Mouse (Mus musculus) left cerebral cortex, adult 2 months (tissue): ENCODE measurements around the gene Wasf2. TPM values are rescaled to one million over a fixed set of nuclear protein-coding genes. Genes with fewer than 3 reads are reported as not detected.

ENCODE experiments used
- DNase-seq, 2 experiments: peaks; one replicate each; pipeline ENCODE4 v3.0.0; 2021 to 2022; ENCODE audit warnings: low spot score in 2 of 2, mixed read lengths in 1 of 2; ENCODE audit errors: extremely low spot score in 1 of 2
- H3K27ac ChIP-seq: fragments of 200-600 bp; 2 replicates; pipeline ENCODE4 v1.8.1; 2022
- H3K4me3 ChIP-seq: fragments of 200-600 bp; 2 replicates; pipeline ENCODE4 v1.8.1; 2022
- CTCF ChIP-seq: fragments of 200-600 bp; IDR thresholded peaks from 2 replicates; pipeline ENCODE4 v1.8.1; 2022; ENCODE audit warnings: antibody characterized with exemption, mild to moderate bottlenecking, moderate library complexity
- intact Hi-C: fragments of 180-260 bp; cut with DNase I; formaldehyde crosslinking; loops from one replicate; pipeline ENCODE4 v1.15.1; 2025
- total RNA-seq, 2 experiments: library from RNA; stranded (reverse); gene quantifications; 2 replicates each; pipeline ENCODE4 v1.2.3; 2021

Wasf2 gene
- total RNA-seq, 2 experiments from 2014 or later = 25.7 to 34.3 TPM

DNA sequence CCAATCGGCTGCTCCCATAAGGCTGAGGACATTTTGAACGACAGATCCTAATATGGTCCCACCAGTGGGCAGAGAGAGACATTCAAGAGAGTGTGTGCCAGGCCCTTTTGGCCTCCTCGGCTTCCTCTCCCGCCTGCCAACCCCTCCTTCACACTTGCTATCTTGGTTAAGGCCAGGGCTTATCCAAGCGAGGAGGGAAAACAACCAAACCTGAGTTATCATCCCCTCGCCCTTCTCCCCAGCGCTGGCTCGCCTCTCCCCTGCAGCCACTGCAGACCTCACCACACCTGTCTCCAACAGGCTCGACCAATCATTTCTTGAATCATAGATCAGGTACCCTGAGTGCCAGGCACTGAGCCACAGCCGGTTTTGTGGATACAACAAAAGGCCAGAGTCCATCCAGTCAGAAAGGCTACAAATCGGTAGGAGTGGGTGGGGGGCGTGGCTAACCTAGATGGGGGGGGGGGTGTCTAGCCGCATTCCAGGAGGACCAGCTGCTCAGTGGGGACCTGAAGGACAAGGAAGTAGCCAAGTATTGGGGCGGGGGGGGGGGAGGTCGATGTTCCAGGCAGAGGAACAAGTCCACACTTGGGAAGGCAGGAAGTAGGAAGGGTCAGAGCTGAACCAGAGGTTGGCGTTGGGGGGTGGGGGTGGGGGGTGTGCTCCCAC, 26.6 kb upstream of the Wasf2 start:
- Histone ChIP-seq H3K27ac (no peak overlapping the region), H3K4me3 (no peak overlapping the region)
- DNase-seq = no peak
- TF ChIP-seq CTCF = no peak
- intact Hi-C loops = no loop called here

DNA sequence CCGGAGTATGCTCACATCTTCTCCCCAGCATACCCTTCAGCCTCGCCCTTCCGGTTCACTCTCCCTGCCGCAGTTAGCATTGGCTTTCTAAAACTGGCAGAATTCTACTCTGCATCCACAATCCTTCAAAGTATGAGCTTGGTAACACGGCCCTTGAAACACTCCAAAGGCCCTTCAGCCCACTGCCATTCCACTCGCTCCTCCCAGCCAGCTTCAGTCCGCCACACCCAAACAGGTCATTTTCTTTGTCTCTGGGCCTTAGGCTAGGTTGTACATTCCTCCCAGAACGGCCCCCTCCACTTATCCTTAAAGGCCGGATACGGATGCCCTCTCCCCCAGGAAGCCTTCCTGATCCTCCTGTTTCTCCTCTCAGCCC, 26.1 kb upstream of the Wasf2 start:
- no peak overlapping the region for H3K4me3 ChIP-seq
- no peak overlapping the region for H3K27ac ChIP-seq
- no peak for TF ChIP-seq CTCF
- intact Hi-C loops = no loop called here
- DNase-seq = no peak

DNA sequence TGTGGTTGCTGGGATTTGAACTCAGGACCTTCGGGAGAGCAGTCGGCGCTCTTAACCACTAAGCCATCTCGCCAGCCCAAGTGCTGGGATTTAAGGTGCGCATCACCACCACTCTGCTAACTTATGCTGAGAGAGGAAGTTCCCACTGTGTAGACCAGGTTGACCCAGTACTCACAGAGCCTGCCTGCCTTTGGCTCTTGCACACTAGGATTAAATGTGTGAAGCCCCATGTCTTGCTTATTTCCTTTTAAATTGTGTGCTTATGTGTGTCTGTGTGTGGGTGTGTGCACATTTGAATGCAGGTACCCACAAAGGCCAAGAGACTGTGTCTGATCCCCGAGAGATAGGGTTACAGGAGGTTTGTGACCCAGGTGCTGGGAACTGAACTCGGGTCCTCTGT, 23.6 kb upstream of the Wasf2 start:
- DNase-seq = no peak
- no peak overlapping the region for H3K4me3 ChIP-seq
- no peak overlapping the region for H3K27ac ChIP-seq
- no peak for TF ChIP-seq CTCF
- intact Hi-C loops = no loop called here

DNA sequence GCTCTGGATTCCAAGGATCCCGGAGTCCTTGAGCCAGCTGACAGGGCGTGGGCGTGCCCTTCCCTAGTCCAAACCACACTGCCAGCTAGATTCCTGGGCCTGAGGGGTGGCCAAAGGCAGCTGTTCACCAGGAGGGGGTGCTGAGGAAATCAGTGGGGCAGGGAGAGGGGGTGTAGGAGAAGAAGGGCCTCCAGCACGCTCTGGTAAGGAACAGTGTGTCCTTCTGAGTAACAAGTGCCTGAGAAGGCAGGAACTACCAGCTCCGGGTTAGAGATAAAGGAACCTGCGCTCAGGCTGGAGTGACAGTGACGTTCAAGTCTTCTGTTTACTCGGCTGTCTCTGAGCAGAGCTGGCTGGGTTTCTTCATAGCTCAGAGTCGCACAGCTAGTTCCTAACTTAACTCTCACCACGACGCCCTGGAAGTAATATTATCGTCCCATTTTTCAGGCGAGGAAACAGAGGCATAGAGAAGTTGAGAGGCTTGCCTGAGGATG, 22.5 kb upstream of the Wasf2 start:
- DNase-seq = no peak
- intact Hi-C loops = no loop called here

DNA sequence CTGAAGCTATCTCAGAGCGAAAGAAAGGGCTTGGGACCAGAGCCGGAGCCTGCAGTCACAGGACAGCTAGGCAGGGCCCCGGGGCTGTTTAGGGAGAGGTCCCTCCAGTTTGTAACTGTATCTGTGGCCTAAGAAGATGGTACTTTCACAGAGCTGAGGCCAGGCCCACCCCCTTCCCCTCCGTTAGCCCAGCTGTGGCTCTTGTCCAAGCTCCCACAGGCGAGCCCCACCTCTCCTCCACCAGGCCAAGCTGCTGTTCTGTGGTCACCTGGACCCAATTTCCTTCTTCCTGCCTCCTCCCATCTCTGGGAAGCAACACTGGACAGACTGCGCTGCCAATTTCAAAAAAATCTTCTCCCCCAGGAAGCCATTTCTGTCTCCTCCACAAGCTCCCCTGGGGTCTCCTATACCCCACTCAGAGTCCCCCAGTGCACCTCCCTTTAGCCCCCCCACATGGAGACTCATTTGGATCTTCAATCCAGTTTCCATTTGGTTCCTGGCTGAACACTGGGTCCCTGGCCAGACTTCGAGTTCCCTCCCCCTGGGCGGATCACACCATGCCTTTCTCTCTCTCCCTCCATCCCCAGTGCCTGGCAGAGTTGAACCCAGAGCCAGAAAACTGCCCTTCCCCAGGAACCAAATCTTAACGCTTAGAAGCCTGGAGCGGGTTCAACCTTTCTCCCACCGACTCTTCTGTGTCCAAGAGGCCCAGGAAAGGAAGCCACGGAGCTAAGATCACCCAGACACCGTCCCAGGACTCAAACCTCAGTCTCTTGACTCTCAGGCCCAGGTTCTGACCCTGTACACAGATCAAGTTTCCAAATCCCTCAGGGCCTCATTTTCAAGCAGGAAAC, 21.6 kb upstream of the Wasf2 start:
- Histone ChIP-seq H3K4me3 (no peak overlapping the region), H3K27ac (no peak overlapping the region; the same call in 1 of the 2 replicates)
- no peak for TF ChIP-seq CTCF
- intact Hi-C loops = no loop called here
- no peak for DNase-seq

More for the DNA sequence above, 22.5 kb upstream of the Wasf2 start:
- peak overlapping the region; percentile 55; the same call in 1 of the 2 replicates for H3K27ac ChIP-seq
- TF ChIP-seq CTCF = no peak
- H3K4me3 ChIP-seq = no peak overlapping the region

DNA sequence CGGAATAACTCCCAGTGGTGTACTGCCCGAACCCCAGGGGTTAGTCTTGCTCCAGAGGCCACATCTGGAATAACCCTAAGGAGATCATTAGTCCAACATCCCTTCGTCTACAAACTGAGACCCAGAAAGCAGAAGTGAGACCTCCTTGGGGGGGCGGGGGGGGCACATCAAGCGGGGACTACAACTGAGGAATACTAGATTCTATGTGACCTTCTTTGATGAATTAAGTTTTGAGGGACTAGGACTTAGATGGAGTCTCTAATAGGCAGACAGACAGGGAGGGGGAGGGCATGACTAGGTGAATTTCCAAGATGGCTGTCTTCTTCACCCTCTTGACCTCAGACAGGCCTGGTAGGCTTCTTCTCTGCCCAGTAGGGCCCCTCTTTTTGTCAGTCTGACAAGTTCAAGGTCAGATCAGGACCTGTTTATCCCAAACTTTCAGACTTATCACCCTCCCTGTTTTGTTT, 20.9 kb upstream of the Wasf2 start:
- no peak for DNase-seq
- intact Hi-C loops = no loop called here
- TF ChIP-seq CTCF = no peak
- Histone ChIP-seq H3K27ac (no peak overlapping the region), H3K4me3 (no peak overlapping the region)

DNA sequence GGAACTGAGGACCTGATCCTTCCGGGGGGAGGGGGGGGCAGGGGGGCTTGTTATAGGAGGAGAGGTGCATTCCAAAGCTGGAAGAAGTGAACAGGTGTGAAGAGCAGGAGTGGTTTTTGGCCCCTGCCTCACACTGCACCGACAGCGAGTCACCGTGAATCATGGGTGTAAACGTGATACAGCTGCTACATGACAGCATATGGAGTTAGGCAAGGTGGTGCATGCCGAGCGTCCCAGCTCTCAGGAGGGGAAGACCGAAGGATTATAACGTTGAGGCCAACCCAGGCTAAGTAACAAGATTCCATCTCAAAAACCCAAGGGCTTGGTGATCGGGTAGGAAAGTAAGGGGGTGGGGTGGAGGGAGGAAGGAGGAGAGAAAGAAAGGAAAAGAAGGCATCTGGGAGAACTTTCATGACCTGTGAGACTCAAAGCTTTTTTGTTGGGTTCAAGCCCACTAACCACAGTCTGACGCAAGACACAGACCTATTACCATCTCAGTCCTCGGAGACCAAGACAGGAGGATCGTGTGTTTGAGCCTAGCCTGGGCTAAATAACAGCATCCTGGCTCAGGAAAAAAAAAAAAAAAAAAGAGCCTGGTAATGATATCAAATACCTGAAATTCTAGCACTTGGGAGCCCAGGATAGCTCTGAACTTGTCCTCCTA, 18.0 kb upstream of the Wasf2 start:
- H3K4me3 ChIP-seq = no peak overlapping the region
- intact Hi-C loops = no loop called here
- H3K27ac ChIP-seq = no peak overlapping the region
- no peak for DNase-seq
- no peak for TF ChIP-seq CTCF

DNA sequence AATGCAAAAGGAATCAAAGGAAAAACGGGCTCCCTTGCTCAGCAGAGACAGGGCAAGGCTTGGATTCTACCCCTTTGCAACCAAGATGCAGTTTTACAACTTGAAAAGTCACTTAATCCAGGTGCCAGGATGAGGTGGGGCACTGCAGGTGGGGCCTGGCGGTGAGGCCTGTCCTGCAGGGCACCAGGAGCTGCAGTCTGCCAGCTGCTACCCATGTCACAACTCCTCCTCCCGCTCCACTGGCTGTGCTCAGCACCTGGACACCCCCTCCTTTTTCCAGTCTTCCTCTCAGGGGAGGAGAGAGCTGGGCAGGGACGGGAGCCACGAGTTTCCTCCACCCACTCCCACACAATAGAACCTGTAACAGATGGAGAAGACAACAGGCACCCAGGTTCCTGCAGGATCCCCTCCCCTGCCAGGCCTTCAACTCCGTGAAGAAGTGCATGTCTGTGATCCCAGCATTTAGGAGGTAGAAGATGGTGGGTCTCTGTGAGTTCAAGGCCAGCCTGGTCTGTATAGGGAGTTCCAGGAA, 16.9 kb upstream of the Wasf2 start:
- no peak overlapping the region for H3K27ac ChIP-seq
- DNase-seq = no peak
- H3K4me3 ChIP-seq = no peak overlapping the region
- intact Hi-C loops = no loop called here
- no peak for TF ChIP-seq CTCF

DNA sequence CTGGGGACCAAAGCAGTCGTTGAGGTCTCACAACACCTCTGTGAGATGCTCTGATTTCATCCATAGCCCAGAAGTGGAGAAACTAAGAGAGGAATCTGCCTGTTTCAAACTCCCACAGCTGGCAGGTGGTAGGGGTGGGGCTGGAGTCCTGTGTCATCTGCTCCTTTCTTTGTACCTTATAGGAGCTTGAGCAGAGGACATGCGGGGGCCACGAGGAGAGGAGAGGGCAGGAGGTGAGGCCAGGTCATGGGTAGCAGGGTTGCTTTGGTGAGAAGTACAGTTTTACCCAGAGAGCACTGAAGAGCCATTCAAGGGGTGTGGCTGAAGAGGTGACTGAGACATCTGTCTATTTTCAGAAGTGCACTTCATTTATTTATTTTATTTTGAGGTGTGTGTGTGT, 15.5 kb upstream of the Wasf2 start:
- no peak overlapping the region for H3K4me3 ChIP-seq
- no peak overlapping the region for H3K27ac ChIP-seq
- DNase-seq = no peak
- intact Hi-C loops = no loop called here
- TF ChIP-seq CTCF = no peak

DNA sequence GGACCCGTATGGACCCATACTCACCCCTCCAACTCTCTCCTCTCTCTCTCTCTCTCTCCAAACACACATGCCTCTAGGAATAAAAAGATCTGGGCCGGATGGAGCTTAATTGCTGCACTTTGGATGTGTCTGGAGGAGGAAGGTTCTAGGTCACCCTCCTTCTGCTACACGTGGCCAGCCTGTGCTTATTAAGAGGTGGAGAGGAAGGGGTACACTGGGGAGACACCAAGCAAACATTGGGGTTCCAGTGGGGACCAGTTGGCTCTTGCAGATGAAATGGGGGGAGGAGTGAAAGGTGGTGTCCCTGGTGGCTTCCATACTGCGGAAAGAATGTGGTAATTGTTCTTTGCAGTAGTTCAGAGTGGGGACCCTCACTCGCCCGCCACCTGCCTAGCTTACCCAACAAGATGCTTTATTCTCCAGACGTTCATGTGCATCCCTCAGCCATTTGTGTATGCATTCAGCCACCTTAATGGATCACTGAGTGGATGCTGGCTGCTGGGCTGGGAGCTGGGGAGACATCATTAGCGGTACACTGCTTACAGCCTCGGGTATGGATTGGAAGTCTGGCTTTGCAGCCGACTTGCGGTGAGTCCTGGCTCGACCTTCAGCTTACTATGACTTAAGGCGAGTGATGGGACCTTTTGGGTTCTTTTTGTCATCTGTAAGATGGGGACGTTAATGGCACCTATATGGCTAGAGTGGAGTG, 14.4 kb upstream of the Wasf2 start:
- intact Hi-C loops = no loop called here
- H3K27ac ChIP-seq = no peak overlapping the region
- no peak for TF ChIP-seq CTCF
- no peak for DNase-seq
- no peak overlapping the region for H3K4me3 ChIP-seq

DNA sequence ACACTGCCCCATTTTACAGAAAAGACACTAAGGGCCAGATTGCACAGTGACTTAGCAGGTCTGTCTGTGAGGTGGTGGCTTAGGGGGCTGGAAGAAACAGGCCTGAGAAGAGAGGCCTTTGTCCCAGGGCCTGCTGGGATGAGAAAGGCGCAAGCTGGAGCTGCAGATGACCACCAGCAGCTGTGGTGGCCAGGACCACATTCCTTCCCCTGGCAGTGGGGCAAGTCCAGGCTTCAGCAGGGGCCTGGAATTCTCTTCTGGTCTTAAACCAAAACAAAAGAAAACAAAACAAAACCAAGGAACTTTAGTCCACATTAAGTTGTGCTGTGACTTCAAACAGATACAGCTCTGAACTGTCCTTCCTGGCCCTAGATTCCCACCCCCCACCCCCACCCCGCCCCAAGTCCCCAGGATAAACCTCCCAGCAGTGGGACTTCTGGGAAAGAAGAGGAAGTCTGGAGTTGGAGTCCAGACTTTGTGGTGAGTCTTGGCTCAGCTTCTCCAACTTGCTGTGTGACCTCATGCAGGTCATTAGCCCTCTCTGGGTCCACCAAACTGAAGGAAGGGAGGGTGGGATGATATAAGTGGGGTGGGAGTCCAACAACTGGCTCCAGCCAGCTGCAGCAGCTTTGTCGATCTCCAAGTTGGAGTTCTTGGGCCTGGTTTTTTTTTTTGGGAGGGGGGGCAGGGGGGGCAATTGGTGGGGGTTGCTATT, 13.4 kb upstream of the Wasf2 start:
- DNase-seq = no peak
- no peak for TF ChIP-seq CTCF
- intact Hi-C loops = no loop called here

More for the DNA sequence above, 13.4 kb upstream of the Wasf2 start:
- H3K4me3 ChIP-seq = no peak overlapping the region
- H3K27ac ChIP-seq = peak overlapping the region; percentile 75; the same call in 1 of the 2 replicates
